Mouse (Mus musculus) midbrain, postnatal 0 days (tissue): Measurements from ENCODE around the gene Foxa1. TPM values are rescaled to one million over a fixed set of nuclear protein-coding genes. Genes with fewer than 3 reads are reported as not detected.

Experiments
- ATAC-seq: fragments of 200-750 bp; cut with Nextera tagmentation; 2 replicates; pipeline ENCODE4 v1.8.0; 2017; ENCODE audit warnings: moderate number of reproducible peaks, mild to moderate bottlenecking, moderate TSS enrichment, moderate library complexity; ENCODE audit not compliant: low FRiP score
- DNase-seq: peaks from one replicate; pipeline ENCODE4 v3.0.0-alpha.2; 2015; ENCODE audit warnings: low spot score
- H3K27ac ChIP-seq: fragments of 300-500 bp; sonication (generic); 2 replicates; pipeline ENCODE4 v1.5.1; 2014; ENCODE audit warnings: low read depth, mild to moderate bottlenecking, low read length, mixed read lengths
- H3K27me3 ChIP-seq: fragments of 300-500 bp; sonication (generic); 2 replicates; pipeline ENCODE4 v1.6.1; 2014; ENCODE audit warnings: low read length, control low read depth, mixed read lengths; ENCODE audit not compliant: insufficient read depth
- H3K36me3 ChIP-seq: fragments of 300-500 bp; sonication (generic); 2 replicates; pipeline ENCODE4 v1.6.1; 2014; ENCODE audit warnings: low read length, control low read depth, mixed read lengths; ENCODE audit not compliant: insufficient read depth
- H3K4me1 ChIP-seq: fragments of 300-500 bp; sonication (generic); 2 replicates; pipeline ENCODE4 v1.6.1; 2014; ENCODE audit warnings: mild to moderate bottlenecking, control low read depth, antibody characterized with exemption, low read length, mixed read lengths; ENCODE audit not compliant: insufficient read depth
- H3K4me2 ChIP-seq: fragments of 300-500 bp; sonication (generic); 2 replicates; pipeline ENCODE4 v1.6.1; 2014; ENCODE audit warnings: low read depth, mild to moderate bottlenecking, low read length, mixed read lengths; ENCODE audit not compliant: poor library complexity, severe bottlenecking
- H3K4me3 ChIP-seq: fragments of 300-500 bp; sonication (generic); 2 replicates; pipeline ENCODE4 v1.5.1; 2014; ENCODE audit warnings: low read depth, mild to moderate bottlenecking, low read length, moderate library complexity
- H3K9ac ChIP-seq: fragments of 300-500 bp; sonication (generic); replicated peaks from 2 replicates; pipeline ENCODE4 v1.6.1; 2014; ENCODE audit warnings: mild to moderate bottlenecking, low read length, moderate library complexity, mixed read lengths; ENCODE audit not compliant: poor library complexity, severe bottlenecking
- H3K9me3 ChIP-seq: fragments of 300-500 bp; sonication (generic); 2 replicates; pipeline ENCODE4 v1.6.1; 2016; ENCODE audit warnings: low read length, control low read depth
- CTCF ChIP-seq: IDR thresholded peaks from 2 replicates; pipeline ENCODE4 v1.5.1; 2016; ENCODE audit warnings: antibody characterized with exemption, mild to moderate bottlenecking
- WGBS: fragments of 180-500 bp; shearing (Covaris S2); extraction: QIAGEN DNeasy Blood & Tissue Kit; methylation state at CpG from one replicate; pipeline ENCODE4 v1.1.7; 2014; 5-methylcytosine and 5-hydroxymethylcytosine counted together
- polyA plus RNA-seq: library from polyadenylated mRNA; unstranded; fragments of >200 nt; fragmentation: Nextera tagmentation; extraction: Ambion mirVana; gene quantifications from 2 replicates; pipeline ENCODE4 v1.2.1, GENCODE M21; 2015
- total RNA-seq: library from RNA; depleted of rRNA; stranded (reverse); fragments of >200 nt; gene quantifications from 2 replicates; pipeline ENCODE4 v1.2.3, GENCODE M21; 2014

Foxa1 gene
- total and polyA plus RNA-seq, 2 experiments from 2014 or later = 1.9 to 2.2 TPM

DNA sequence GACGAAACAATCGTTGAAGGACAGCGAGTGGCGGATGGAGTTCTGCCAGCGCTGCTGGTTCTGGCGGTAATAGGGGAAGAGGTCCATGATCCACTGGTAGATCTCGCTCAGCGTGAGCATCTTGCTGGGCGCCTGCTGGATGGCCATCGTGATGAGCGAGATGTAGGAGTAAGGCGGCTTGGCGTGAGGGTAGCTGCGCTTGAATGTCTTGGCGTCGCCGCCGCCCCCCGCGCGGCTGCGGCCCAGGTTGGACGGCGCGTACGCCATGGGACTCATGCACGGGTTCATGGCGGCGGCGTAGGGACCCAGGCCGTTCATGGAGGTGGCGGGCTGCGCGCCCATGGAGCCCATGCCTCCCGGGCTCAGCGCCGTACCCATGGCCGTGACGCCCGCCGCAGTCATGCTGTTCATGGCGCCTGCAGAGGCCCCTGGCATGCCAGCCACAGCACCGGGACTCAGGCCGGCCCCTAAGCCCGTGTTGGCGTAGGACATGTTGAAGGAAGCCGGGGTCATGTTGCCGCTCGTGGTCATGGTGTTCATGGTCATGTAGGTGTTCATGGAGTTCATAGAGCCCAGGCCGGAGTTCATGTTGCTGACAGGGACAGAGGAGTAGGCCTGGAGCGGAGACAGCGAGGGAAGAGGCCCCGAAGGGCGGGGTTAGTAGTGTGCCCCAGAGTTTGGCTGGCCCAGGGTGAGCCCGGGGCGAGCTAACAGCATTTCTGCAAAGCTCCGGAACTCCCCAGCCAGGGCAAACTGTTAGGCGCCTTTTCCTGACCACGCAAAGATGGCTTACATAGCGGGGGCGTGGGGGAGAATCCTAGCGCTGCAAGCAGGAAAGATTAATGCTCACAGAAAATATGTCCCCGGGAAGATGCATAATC lies 3.7 kb downstream of the Foxa1 start:
- Histone ChIP-seq H3K27ac (no peak overlapping the region), H3K9ac (no peak overlapping the region), H3K4me2 (peak overlapping the region; percentile 18; the same call in 1 of the 2 replicates), H3K4me3 (peak overlapping the region; percentile 10; the same call in 1 of the 2 replicates), H3K9me3 (no peaks in the 10 kb centered on the region), H3K36me3 (no peaks in the 10 kb centered on the region), H3K27me3 (peaks cover 79% of the 10 kb centered on the region), H3K4me1 (0 out of 2 replicates have a peak, but pooled peaks cover 7% of the 10 kb centered on the region)
- under 1% methylated on average over 61 of the region's 63 CpGs for WGBS
- peak; percentile 12; the same call in 1 of the 2 replicates for ATAC-seq
- DNase-seq = no peak
- no peak for TF ChIP-seq CTCF

DNA sequence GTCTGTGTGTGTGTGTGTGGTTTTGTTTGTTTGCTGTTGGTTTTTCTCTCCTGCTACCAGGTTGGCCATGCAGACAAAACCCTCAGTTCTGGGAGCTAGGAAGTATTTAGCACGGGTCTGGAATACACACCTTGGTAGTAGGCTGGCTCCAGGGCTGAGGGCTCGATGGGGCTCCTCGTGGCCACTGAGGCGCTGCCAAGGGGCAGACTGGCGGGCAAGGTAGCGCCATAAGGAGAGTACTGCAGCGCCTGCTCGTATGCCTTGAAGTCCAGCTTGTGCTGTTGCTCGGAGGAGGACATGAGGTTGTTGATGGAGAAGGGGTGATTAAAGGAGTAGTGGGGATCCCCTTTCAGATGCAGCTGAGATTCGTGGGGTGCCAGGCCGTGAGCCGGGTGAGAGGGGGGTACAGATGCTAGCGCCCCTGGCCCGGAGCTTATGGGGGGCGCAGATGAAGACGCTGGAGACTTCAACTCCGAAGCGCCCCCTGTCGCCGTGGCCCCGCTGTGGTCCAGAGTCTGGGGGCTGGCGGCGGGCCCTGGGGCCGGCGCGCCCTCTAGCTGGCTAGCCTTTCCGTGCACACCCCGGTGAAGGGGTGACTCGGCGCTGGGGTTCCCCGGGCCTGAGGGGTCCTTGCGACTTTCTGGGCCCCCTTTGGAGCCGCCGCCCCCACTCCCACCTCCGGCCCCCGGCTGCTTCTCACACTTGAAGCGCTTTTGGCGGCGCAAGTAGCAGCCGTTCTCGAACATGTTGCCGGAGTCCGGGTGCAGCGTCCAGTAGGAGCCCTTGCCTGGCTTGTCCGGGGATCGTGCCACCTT lies 4.6 kb downstream of the Foxa1 start:
- no peak for DNase-seq
- H3K27ac ChIP-seq = no peak overlapping the region
- peak; percentile 30; the same call in 1 of the 2 replicates for TF ChIP-seq CTCF
- no peak overlapping the region for H3K4me2 ChIP-seq
- H3K4me1 ChIP-seq = 0 out of 2 replicates have a peak, but pooled peaks cover 7% of the 10 kb centered on the region
- 0 out of 2 replicates have a peak overlapping the region, but pooled peaks have one; percentile 10 for H3K4me3 ChIP-seq
- H3K27me3 ChIP-seq = peaks cover 73% of the 10 kb centered on the region
- no peak overlapping the region for H3K9ac ChIP-seq
- ATAC-seq = no peak
- 1% methylated on average over 45 of the region's 46 CpGs for WGBS
- no peaks in the 10 kb centered on the region for H3K36me3 ChIP-seq
- no peaks in the 10 kb centered on the region for H3K9me3 ChIP-seq

- H3K9ac ChIP-seq = no peak overlapping the region
- no peak overlapping the region for H3K4me3 ChIP-seq
- 0 out of 2 replicates have a peak, but pooled peaks cover 7% of the 10 kb centered on the region for H3K4me1 ChIP-seq
- TF ChIP-seq CTCF = no peak
- no peak overlapping the region for H3K4me2 ChIP-seq
- no peak overlapping the region for H3K27ac ChIP-seq
- no peak for ATAC-seq
- no peak for DNase-seq
- H3K27me3 ChIP-seq = peaks cover 73% of the 10 kb centered on the region
- H3K9me3 ChIP-seq = no peaks in the 10 kb centered on the region
- 10% methylated on average over 6 of the region's 6 CpGs for WGBS
- H3K36me3 ChIP-seq = no peaks in the 10 kb centered on the region
These were observed 5.6 kb downstream of the Foxa1 start for GRCm38 (mm10) chr12:57541118-57541517.

DNA sequence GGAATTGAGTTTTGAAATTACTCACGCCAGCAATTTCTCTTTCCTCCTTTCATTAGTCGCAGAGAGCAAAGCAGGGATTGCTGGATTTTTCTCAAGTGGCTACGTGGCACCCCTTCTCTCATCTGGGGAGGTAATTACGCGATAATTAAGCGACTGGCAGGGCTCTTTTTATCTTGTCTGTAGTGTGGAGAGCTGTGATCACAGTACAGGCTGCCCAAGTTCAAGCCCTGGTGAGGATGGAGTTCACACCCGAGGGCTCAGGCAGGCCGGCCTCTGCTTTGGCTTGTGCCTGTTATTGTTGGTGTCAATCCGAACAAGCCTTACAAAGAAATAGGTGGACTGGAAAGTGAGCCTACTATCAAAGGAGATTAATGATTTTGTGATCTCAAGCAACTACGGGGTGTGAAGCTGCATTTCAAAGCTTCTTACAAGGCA lies 7.1 kb downstream of the Foxa1 start:
- DNase-seq (no peak), ATAC-seq (no peak)
- no peak overlapping the region for H3K9ac ChIP-seq
- H3K27me3 ChIP-seq = peaks cover 72% of the 10 kb centered on the region
- H3K4me3 ChIP-seq = no peak overlapping the region; the same call in 1 of the 2 replicates
- no peak overlapping the region for H3K27ac ChIP-seq
- no peak overlapping the region for H3K4me2 ChIP-seq
- H3K36me3 ChIP-seq = no peaks in the 10 kb centered on the region
- no peak for TF ChIP-seq CTCF
- H3K9me3 ChIP-seq = no peaks in the 10 kb centered on the region
- 2% methylated on average over 10 of the region's 10 CpGs for WGBS
- no peaks in the 10 kb centered on the region for H3K4me1 ChIP-seq

DNA sequence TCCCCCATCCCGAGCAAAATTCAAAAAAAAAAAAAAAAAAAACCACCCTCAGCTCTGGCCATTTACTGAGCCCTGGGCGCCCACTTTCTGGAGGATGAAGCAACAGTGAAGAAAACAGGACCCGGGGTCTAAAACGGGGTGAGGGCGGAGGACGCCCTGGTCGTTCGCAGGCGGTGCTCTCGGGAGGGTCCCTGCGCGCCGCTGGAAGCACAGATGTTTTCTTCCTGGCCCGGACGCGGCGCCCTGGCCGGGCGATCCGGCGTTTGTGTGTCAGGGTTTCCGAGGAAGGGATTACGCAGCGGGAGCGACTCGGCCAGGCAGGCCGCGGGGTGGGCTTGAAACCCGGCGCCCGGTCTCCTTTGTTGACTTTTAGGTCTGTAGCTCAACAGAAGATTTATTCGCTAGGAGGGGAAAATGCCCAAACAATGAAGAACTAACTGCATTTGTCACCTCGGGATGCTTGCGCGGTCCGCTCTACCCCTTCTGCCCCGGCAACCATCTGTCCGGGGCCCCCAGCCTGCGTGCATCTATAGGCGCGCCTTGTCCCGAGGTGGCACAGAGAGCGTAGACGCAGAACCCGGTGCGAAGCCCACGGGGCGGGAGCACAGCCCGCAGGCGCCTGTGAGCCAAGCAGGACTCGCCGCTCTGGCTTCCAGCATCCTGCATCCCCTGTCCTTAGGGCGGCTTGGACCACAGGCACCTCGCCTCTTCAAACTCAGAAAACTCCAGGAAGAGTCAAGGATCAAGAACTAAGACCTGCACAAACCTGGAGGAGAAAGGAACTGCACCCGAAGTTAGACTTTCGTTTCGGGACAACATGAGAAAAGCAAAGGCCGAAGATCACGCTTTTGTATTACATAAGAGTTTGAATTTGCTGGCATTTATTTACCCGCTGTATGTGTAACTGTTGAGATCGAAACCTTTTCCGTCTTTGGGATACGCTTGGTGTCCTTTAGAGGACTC lies 7.8 kb downstream of the Foxa1 start:
- H3K9ac ChIP-seq = no peak overlapping the region
- under 1% methylated on average over 63 of the region's 63 CpGs for WGBS
- H3K36me3 ChIP-seq = no peaks in the 10 kb centered on the region
- H3K27me3 ChIP-seq = peaks cover 76% of the 10 kb centered on the region
- no peaks in the 10 kb centered on the region for H3K4me1 ChIP-seq
- H3K4me3 ChIP-seq = peak overlapping the region; percentile 6; the same call in 1 of the 2 replicates
- DNase-seq = no peak
- TF ChIP-seq CTCF = no peak
- no peak overlapping the region for H3K27ac ChIP-seq
- H3K4me2 ChIP-seq = peak overlapping the region; percentile 24; the same call in 1 of the 2 replicates
- H3K9me3 ChIP-seq = no peaks in the 10 kb centered on the region
- no peak for ATAC-seq
